Mouse (Mus musculus) intestine, embryonic 14.5 days (tissue): Measurements from ENCODE around the gene Zfp94. TPM values are rescaled to one million over a fixed set of nuclear protein-coding genes. Genes with fewer than 3 reads are reported as not detected.

Experiments used
- ATAC-seq: fragments of 200-750 bp; cut with Nextera tagmentation; replicated peaks from 2 replicates; pipeline ENCODE4 v1.8.0; 2017; ENCODE audit warnings: low read depth, moderate number of reproducible peaks, moderate TSS enrichment, moderate library complexity; ENCODE audit not compliant: low FRiP score, low TSS enrichment
- DNase-seq: peaks from one replicate; pipeline ENCODE4 v3.0.0-alpha.2; 2018; ENCODE audit warnings: low spot score
- H3K27ac ChIP-seq: fragments of 300-500 bp; sonication (generic); 2 replicates; pipeline ENCODE4 v1.5.1; 2014; ENCODE audit warnings: low read depth, mild to moderate bottlenecking, control low read depth
- H3K27me3 ChIP-seq: fragments of 300-500 bp; sonication (generic); replicated peaks from 2 replicates; pipeline ENCODE4 v1.6.1; 2014; ENCODE audit warnings: low read length, control low read depth; ENCODE audit not compliant: control insufficient read depth, insufficient read depth
- H3K36me3 ChIP-seq: fragments of 300-500 bp; sonication (generic); 2 replicates; pipeline ENCODE4 v1.6.1; 2014; ENCODE audit warnings: low read length, control low read depth; ENCODE audit not compliant: control insufficient read depth, insufficient read depth
- H3K4me1 ChIP-seq: fragments of 300-500 bp; sonication (generic); replicated peaks from 2 replicates; pipeline ENCODE4 v1.6.1; 2014; ENCODE audit warnings: low read length, control low read depth, mixed read lengths; ENCODE audit not compliant: control insufficient read depth, insufficient read depth
- H3K4me2 ChIP-seq: fragments of 300-500 bp; sonication (generic); 2 replicates; pipeline ENCODE4 v1.6.1; 2014; ENCODE audit warnings: low read length
- H3K4me3 ChIP-seq: fragments of 300-500 bp; sonication (generic); 2 replicates; pipeline ENCODE4 v1.5.1; 2014; ENCODE audit warnings: low read depth, low read length, control low read depth, mixed read lengths
- H3K9ac ChIP-seq: fragments of 300-500 bp; sonication (generic); 2 replicates; pipeline ENCODE4 v1.6.1; 2014; ENCODE audit warnings: mild to moderate bottlenecking, low read length
- H3K9me3 ChIP-seq: fragments of 300-500 bp; sonication (generic); 2 replicates; pipeline ENCODE4 v1.6.1; 2016; ENCODE audit warnings: low read length, control low read depth; ENCODE audit not compliant: control insufficient read depth
- WGBS: fragments of 180-500 bp; shearing (Covaris S2); extraction: QIAGEN DNeasy Blood & Tissue Kit; methylation state at CpG from one replicate; pipeline ENCODE4 v1.1.7; 2014; 5-methylcytosine and 5-hydroxymethylcytosine counted together
- polyA plus RNA-seq: library from polyadenylated mRNA; unstranded; fragments of >200 nt; fragmentation: Nextera tagmentation; extraction: Ambion mirVana; gene quantifications from 2 replicates; pipeline ENCODE4 v1.2.1, GENCODE M21; 2014

Zfp94 gene
- polyA plus RNA-seq, 1 experiment from 2014 or later, result 9.1 TPM

GRCm38 (mm10) chr7:24355646-24356045 lies 39.2 kb upstream of the Zfp94 start:
- H3K36me3 ChIP-seq, result no peaks in the 10 kb centered on the region
- H3K9me3 ChIP-seq, result no peaks in the 10 kb centered on the region
- H3K4me2 ChIP-seq, result no peak overlapping the region
- ATAC-seq (no peak), DNase-seq (no peak)
- no peak overlapping the region for H3K4me3 ChIP-seq
- no peak overlapping the region for H3K27ac ChIP-seq
- no peaks in the 10 kb centered on the region for H3K27me3 ChIP-seq
- 81% methylated on average over 6 of the region's 6 CpGs for WGBS
- no peaks in the 10 kb centered on the region for H3K4me1 ChIP-seq
- H3K9ac ChIP-seq, result no peak overlapping the region

DNA sequence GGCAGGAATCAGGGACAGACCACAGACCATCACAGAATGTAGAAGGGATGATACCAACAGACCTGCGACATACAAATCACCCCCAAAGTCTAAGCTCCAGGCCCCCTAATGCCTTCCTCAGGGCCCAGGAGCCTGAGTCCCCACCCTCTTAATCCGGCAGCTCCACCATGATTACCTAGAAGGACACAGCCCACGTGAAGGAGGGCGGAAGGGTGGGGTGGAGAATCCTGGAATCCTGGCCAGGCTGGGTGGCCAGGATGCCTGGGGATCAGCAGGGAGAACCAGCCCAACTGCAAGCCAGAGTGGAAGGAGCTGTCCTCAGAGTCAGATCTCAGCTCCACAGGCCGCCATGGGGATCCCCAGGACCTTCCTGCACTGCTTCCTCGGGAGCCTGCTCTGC lies 32.4 kb upstream of the Zfp94 start, which contains the start of gene Lypd5:
Gene Lypd5 (plus strand): TSS at position 301 of the 400 bp plus-strand sequence.
- Histone ChIP-seq H3K9ac (no peak within 1 kb of the TSS), H3K4me2 (no peak within 1 kb of the TSS), H3K27me3 (0 out of 2 replicates have a peak, but pooled peaks cover 3% of the 10 kb centered on the region), H3K4me3 (no peak within 1 kb of the TSS), H3K9me3 (no peaks in the 10 kb centered on the region), H3K36me3 (no peaks in the 10 kb centered on the region), H3K4me1 (no peaks in the 10 kb centered on the region), H3K27ac (no peak within 1 kb of the TSS)
- WGBS, result 32% methylated on average over 6 of the region's 6 CpGs
- ATAC-seq (no peak), DNase-seq (no peak)

GRCm38 (mm10) chr7:24346444-24346843 lies 30.0 kb upstream of the Zfp94 start:
- H3K36me3 ChIP-seq, result no peaks in the 10 kb centered on the region
- H3K9me3 ChIP-seq, result no peaks in the 10 kb centered on the region
- ATAC-seq (no peak), DNase-seq (no peak)
- H3K4me1 ChIP-seq, result no peaks in the 10 kb centered on the region
- H3K27me3 ChIP-seq, result 0 out of 2 replicates have a peak, but pooled peaks cover 3% of the 10 kb centered on the region
- no peak overlapping the region for H3K4me2 ChIP-seq
- no peak overlapping the region for H3K9ac ChIP-seq
- no peak overlapping the region for H3K4me3 ChIP-seq
- no peak overlapping the region for H3K27ac ChIP-seq
- WGBS, result 72% methylated on average over 5 of the region's 5 CpGs

GRCm38 (mm10) chr7:24343701-24344272 lies 27.3 kb upstream of the Zfp94 start:
- Histone ChIP-seq H3K4me2 (no peak overlapping the region), H3K9ac (no peak overlapping the region), H3K4me1 (no peaks in the 10 kb centered on the region), H3K9me3 (no peaks in the 10 kb centered on the region), H3K4me3 (no peak overlapping the region), H3K36me3 (no peaks in the 10 kb centered on the region), H3K27me3 (no peaks in the 10 kb centered on the region), H3K27ac (no peak overlapping the region)
- 58% methylated on average over 7 of the region's 7 CpGs for WGBS
- DNase-seq (no peak), ATAC-seq (no peak)

GRCm38 (mm10) chr7:24338241-24338640 lies 21.8 kb upstream of the Zfp94 start:
- ATAC-seq (no peak), DNase-seq (no peak)
- H3K4me3 ChIP-seq, result no peak overlapping the region
- no peak overlapping the region for H3K4me2 ChIP-seq
- 40% methylated on average over 2 of the region's 2 CpGs for WGBS
- no peak overlapping the region for H3K27ac ChIP-seq
- peaks cover 13% of the 10 kb centered on the region for H3K27me3 ChIP-seq
- H3K9ac ChIP-seq, result no peak overlapping the region
- no peaks in the 10 kb centered on the region for H3K36me3 ChIP-seq
- peaks cover under 1% of the 10 kb centered on the region; the same call in 1 of the 2 replicates for H3K9me3 ChIP-seq
- no peaks in the 10 kb centered on the region for H3K4me1 ChIP-seq

GRCm38 (mm10) chr7:24335699-24336309 lies 19.3 kb upstream of the Zfp94 start:
- H3K27me3 ChIP-seq, result peaks cover 21% of the 10 kb centered on the region
- no peak overlapping the region for H3K27ac ChIP-seq
- H3K4me2 ChIP-seq, result no peak overlapping the region
- peaks cover 3% of the 10 kb centered on the region; the same call in 1 of the 2 replicates for H3K9me3 ChIP-seq
- DNase-seq (peak; percentile 81), ATAC-seq (no peak; the same call in 1 of the 2 replicates)
- H3K36me3 ChIP-seq, result no peaks in the 10 kb centered on the region
- no peak overlapping the region for H3K9ac ChIP-seq
- H3K4me3 ChIP-seq, result no peak overlapping the region
- no peaks in the 10 kb centered on the region for H3K4me1 ChIP-seq
- 12% methylated on average over 5 of the region's 5 CpGs for WGBS

- Histone ChIP-seq H3K4me3 (peak within 1 kb of the TSS; percentile 1; the same call in 1 of the 2 replicates), H3K9ac (no peak within 1 kb of the TSS), H3K4me1 (no peaks in the 10 kb centered on the region), H3K4me2 (peak within 1 kb of the TSS; percentile 34), H3K36me3 (no peaks in the 10 kb centered on the region), H3K27ac (no peak within 1 kb of the TSS), H3K9me3 (peaks cover 3% of the 10 kb centered on the region; the same call in 1 of the 2 replicates), H3K27me3 (peaks cover 21% of the 10 kb centered on the region)
- WGBS, result 42% methylated on average over 49 of the region's 49 CpGs
- no peak for DNase-seq
- ATAC-seq, result no peak
Measured at GRCm38 (mm10) chr7:24333304-24333986, 17.0 kb upstream of the Zfp94 start, which contains the start of gene Tescl. Gene Tescl, minus strand, starts transcription at chr7:24333936.

DNA sequence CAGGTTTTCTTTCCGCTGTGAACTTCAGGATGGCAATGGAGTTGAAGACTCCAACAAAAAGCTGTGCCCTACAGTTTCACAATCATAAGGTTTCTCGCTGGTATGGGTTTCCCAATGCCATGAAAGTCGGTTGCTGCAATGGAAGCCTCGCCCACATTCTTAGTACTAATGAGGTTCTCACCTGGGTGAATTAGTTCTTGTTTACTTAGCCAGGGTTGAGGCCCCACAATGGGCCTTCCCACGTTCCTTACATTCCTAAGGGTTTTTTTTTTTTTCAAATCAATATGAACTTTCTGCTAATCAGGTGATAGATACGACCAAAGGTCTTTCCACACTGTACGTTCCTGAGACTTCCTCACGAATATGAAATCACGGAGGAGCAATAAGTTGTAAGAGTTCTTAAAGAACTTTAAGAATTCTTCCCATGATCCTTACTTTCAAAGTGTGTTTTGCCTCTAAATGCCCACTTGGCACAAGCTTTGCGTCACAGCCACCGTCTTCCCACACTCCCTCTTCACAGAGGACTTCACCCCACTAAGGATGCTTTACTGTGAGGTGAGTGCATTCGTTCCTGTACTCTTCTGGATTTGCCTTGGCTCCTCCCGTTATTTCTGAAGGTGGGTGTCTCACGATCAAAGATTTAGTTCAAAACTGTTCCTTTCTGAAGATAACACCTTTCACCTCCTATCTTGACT lies 11.0 kb upstream of the Zfp94 start:
- H3K36me3 ChIP-seq, result no peaks in the 10 kb centered on the region
- no peak for ATAC-seq
- WGBS, result 77% methylated on average over 14 of the region's 14 CpGs

More for the DNA sequence above, 11.0 kb upstream of the Zfp94 start:
- H3K4me1 ChIP-seq, result no peaks in the 10 kb centered on the region
- H3K4me2 ChIP-seq, result no peak overlapping the region
- DNase-seq, result no peak
- no peak overlapping the region for H3K9ac ChIP-seq
- peaks cover 8% of the 10 kb centered on the region for H3K9me3 ChIP-seq
- 0 out of 2 replicates have a peak, but pooled peaks cover 6% of the 10 kb centered on the region for H3K27me3 ChIP-seq
- no peak overlapping the region for H3K27ac ChIP-seq
- H3K4me3 ChIP-seq, result no peak overlapping the region
